Mouse (Mus musculus) neural tube, embryonic 11.5 days (tissue): ENCODE results near the gene Pde8a. TPM values are rescaled to one million over a fixed set of nuclear protein-coding genes. Genes with fewer than 3 reads are reported as not detected.
"Not testable (repeated sequence)": the region's sequence is repeated elsewhere in the genome, so short reads cannot be mapped to it uniquely, and the experiment has no call there.

Source experiments
- ATAC-seq: fragments of 200-750 bp; cut with Nextera tagmentation; 2 replicates; pipeline ENCODE4 v1.8.0; 2017; ENCODE audit warnings: moderate number of reproducible peaks, mild to moderate bottlenecking, moderate TSS enrichment, moderate library complexity; ENCODE audit not compliant: insufficient read depth, low FRiP score, low TSS enrichment
- DNase-seq: peaks from one replicate; pipeline ENCODE4 v3.0.0-alpha.2; 2015; ENCODE audit warnings: low spot score
- H3K27ac ChIP-seq: fragments of 300-500 bp; sonication (generic); 2 replicates; pipeline ENCODE4 v1.5.1; 2014; ENCODE audit warnings: low read depth, mild to moderate bottlenecking, low read length
- H3K27me3 ChIP-seq: fragments of 300-500 bp; sonication (generic); 2 replicates; pipeline ENCODE4 v1.6.1; 2014; ENCODE audit warnings: mild to moderate bottlenecking, low read length, mixed read lengths; ENCODE audit not compliant: control insufficient read depth, insufficient read depth
- H3K36me3 ChIP-seq: fragments of 300-500 bp; sonication (generic); 2 replicates; pipeline ENCODE4 v1.6.1; 2014; ENCODE audit warnings: mild to moderate bottlenecking, low read length, moderate library complexity, mixed read lengths; ENCODE audit not compliant: control insufficient read depth, insufficient read depth
- H3K4me1 ChIP-seq: fragments of 300-500 bp; sonication (generic); 2 replicates; pipeline ENCODE4 v1.6.1; 2014; ENCODE audit warnings: low read length, mixed read lengths; ENCODE audit not compliant: control insufficient read depth, insufficient read depth
- H3K4me2 ChIP-seq: fragments of 300-500 bp; sonication (generic); 2 replicates; pipeline ENCODE4 v1.6.1; 2014; ENCODE audit warnings: low read depth, mild to moderate bottlenecking, moderate library complexity
- H3K4me3 ChIP-seq: fragments of 300-500 bp; sonication (generic); 2 replicates; pipeline ENCODE4 v1.5.1; 2014; ENCODE audit warnings: low read depth, low read length
- H3K9ac ChIP-seq: fragments of 300-500 bp; sonication (generic); 2 replicates; pipeline ENCODE4 v1.6.1; 2014; ENCODE audit warnings: mild to moderate bottlenecking, low read length
- H3K9me3 ChIP-seq: fragments of 300-500 bp; sonication (generic); 2 replicates; pipeline ENCODE4 v1.6.1; 2016; ENCODE audit warnings: low read length; ENCODE audit not compliant: control insufficient read depth
- WGBS: fragments of 180-500 bp; shearing (Covaris S2); extraction: QIAGEN DNeasy Blood & Tissue Kit; methylation state at CpG from one replicate; pipeline ENCODE4 v1.1.7; 2014; 5-methylcytosine and 5-hydroxymethylcytosine counted together
- polyA plus RNA-seq: library from polyadenylated mRNA; unstranded; fragments of >200 nt; fragmentation: Nextera tagmentation; extraction: Ambion mirVana; gene quantifications from 2 replicates; pipeline ENCODE4 v1.2.1, GENCODE M21; 2014

The Pde8a gene
- polyA plus RNA-seq, 1 experiment from 2014 or later = 3.1 TPM

DNA sequence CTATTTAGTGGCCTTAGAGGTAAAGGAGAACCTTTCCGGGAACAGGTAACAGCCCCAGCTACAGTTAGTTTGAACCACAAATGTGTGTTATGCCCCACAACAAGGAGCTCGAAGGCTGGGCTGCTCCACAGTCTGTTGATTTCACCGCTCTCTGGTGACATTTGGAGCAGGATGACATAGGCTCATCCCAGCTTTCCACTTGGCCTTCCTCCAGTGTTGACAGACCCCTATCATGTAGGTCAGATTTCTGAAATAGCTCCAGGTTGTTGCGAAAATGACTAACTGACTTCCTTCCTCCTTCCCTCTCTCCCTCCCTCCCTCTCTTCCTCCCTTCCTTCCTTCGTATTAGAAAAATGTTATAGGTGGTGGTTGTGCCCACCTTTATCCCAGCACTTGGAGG is 14.3 kb upstream of the Pde8a start:
- no peaks in the 10 kb centered on the region for H3K27me3 ChIP-seq
- no peaks in the 10 kb centered on the region for H3K9me3 ChIP-seq
- no peak overlapping the region for H3K4me3 ChIP-seq
- ATAC-seq (no peak), DNase-seq (no peak)
- WGBS = 77% methylated on average over 5 of the region's 5 CpGs
- no peak overlapping the region for H3K9ac ChIP-seq
- H3K4me2 ChIP-seq = no peak overlapping the region
- peaks cover 4% of the 10 kb centered on the region; the same call in 1 of the 2 replicates for H3K4me1 ChIP-seq
- H3K36me3 ChIP-seq = no peaks in the 10 kb centered on the region
- no peak overlapping the region for H3K27ac ChIP-seq

DNA sequence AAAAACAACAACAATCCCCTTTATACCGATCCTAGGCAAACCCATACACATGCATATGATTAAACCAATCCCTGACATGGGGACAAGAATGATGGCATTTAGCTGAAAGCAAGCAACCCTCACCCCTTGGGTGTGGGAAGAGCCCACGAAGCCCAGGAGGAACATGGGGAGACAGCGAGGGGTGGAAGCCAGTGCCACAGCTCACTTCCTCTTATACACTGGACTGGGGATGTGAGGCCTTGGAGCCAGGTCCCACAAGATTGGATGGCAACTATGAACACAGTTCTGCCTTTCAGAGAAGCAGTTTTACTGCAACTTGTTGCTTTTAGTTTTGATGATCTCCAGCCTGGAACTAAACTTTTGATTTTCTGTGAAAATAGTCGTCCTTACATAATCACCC is 13.6 kb upstream of the Pde8a start:
- Histone ChIP-seq H3K4me1 (peaks cover 4% of the 10 kb centered on the region; the same call in 1 of the 2 replicates), H3K27ac (no peak overlapping the region), H3K27me3 (no peaks in the 10 kb centered on the region), H3K9ac (no peak overlapping the region), H3K36me3 (no peaks in the 10 kb centered on the region), H3K4me3 (no peak overlapping the region), H3K4me2 (no peak overlapping the region), H3K9me3 (no peaks in the 10 kb centered on the region)
- no peak for ATAC-seq
- WGBS = 61% methylated on average over 4 of the region's 4 CpGs
- no peak for DNase-seq

DNA sequence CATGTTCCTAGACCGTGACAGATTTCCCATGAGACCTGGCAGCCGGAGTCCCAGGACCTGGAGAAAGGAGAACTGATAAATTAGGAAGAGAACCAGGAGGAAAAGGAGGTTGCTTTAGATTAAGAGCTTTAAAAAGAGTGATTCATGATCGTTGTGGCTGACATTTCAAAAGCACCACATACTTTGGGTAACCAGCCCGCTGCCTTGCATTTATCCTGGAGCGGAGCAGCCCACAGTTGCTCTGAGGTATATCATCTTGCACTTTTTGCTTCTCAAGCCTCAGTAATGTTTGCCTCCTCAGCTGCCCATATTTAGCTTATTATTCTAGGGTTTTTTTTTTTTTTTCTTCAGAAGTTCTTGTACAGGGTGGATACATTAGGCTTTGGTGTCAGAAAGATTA is 11.0 kb upstream of the Pde8a start:
- WGBS = 64% methylated on average over 5 of the region's 5 CpGs
- no peak overlapping the region for H3K4me3 ChIP-seq

DNA sequence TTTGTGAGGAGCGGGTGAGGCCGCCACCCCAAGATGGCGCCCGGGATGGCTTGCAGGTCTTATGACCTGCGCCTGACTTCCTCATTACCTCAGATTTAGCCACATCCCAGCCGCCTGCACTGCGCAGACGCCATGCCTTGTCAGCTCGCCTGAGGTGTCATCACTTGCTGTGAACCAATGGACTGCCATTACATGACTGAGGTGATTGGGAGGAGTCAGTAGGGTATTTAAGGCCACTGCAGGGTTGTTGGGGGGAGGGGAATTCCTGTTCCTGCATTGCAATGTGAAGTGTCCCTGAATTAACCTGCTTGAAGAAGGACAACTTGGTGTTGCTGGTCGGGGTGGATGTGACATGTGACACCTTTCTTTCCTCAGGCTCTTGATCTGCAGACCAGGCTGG is 9.8 kb upstream of the Pde8a start:
- H3K4me2 ChIP-seq, H3K9ac ChIP-seq, ATAC-seq, H3K27ac ChIP-seq, H3K9me3 ChIP-seq, H3K4me1 ChIP-seq, H3K36me3 ChIP-seq, H3K27me3 ChIP-seq, H3K4me3 ChIP-seq, DNase-seq: not testable (repeated sequence)
- 88% methylated on average over 10 of the region's 10 CpGs for WGBS

More for the DNA sequence above, 11.0 kb upstream of the Pde8a start:
- Histone ChIP-seq H3K27me3 (no peaks in the 10 kb centered on the region), H3K9ac (no peak overlapping the region), H3K4me1 (peaks cover 4% of the 10 kb centered on the region; the same call in 1 of the 2 replicates), H3K4me2 (no peak overlapping the region), H3K27ac (no peak overlapping the region), H3K9me3 (no peaks in the 10 kb centered on the region), H3K36me3 (no peaks in the 10 kb centered on the region)
- no peak for ATAC-seq
- DNase-seq = no peak

- Histone ChIP-seq H3K9me3 (no peaks in the 10 kb centered on the region), H3K27me3 (peaks cover 29% of the 10 kb centered on the region), H3K36me3 (no peaks in the 10 kb centered on the region), H3K4me2 (no peak overlapping the region), H3K27ac (no peak overlapping the region), H3K9ac (no peak overlapping the region), H3K4me3 (no peak overlapping the region), H3K4me1 (peaks cover 9% of the 10 kb centered on the region; the same call in 1 of the 2 replicates)
- ATAC-seq (no peak), DNase-seq (peak; percentile 64)
- 15% methylated on average over 6 of the region's 6 CpGs for WGBS
Measured at GRCm38 (mm10) chr7:81208944-81209343, 4.5 kb upstream of the Pde8a start.

DNA sequence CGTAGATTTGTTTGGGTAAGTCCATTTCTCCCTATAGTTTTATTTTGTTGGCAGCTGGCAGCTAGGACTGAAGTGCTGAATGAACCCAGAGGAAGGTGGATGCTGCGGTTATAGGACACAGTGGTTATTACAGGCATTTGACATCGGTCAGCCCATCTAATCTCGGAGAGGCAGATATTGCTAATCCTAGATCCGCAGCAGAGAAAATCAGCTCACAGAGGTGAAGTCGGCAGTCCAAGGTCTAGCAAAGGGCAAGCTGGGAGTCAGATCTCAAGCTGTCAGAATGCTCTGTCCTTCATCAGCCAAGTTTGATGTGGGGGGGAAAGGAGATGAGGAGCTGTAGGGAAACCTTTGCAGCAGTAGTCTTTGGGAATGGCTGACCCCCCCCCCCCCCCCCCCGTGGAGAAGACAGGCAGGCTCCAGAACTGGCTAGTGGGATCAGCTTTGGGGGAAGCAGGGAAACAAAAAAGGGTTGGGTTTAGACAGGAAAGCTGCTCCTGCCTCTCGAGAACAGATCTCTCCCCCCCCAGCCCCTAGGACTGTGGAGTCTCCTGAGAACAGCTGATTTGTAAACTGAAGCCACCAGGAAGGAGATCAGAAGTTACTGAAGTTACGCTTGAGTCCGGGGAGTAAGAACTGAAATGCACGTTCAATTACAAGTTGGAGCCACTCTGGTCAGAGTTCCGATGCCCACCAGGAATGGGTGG is 3.3 kb upstream of the Pde8a start:
- no peaks in the 10 kb centered on the region for H3K9me3 ChIP-seq
- H3K27ac ChIP-seq = no peak overlapping the region
- peaks cover 9% of the 10 kb centered on the region; the same call in 1 of the 2 replicates for H3K4me1 ChIP-seq
- 63% methylated on average over 11 of the region's 12 CpGs for WGBS
- H3K27me3 ChIP-seq = peaks cover 41% of the 10 kb centered on the region
- no peak overlapping the region for H3K4me2 ChIP-seq
- no peak for ATAC-seq
- no peak overlapping the region for H3K4me3 ChIP-seq
- no peak for DNase-seq
- H3K36me3 ChIP-seq = no peaks in the 10 kb centered on the region
- no peak overlapping the region for H3K9ac ChIP-seq

GRCm38 (mm10) chr7:81211760-81212159 is 1.6 kb upstream of the Pde8a start:
- 4% methylated on average over 8 of the region's 8 CpGs for WGBS
- no peak for ATAC-seq
- H3K4me2 ChIP-seq = peak overlapping the region; percentile 60

DNA sequence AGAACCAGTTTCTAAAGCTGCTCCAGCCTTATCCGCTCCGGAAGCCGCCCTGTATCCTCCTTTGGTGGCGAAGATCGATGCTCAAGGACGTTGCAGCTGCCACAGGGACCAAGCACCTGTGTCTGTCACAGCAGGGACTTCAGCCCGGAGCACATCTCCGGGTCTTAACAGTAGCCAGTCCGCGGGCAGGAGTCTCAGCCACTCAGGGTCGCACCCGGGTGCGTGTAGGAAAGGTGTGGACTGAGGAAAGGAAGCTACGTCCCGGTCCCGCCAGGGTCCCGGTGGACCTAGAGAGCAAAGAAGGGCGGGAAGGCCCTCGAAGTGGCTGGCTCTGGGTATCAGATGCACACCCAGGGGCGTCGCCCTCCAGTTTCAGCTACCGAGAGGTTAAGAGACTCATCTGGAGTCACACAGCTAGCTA is 1.1 kb upstream of the Pde8a start:
- WGBS = under 1% methylated on average over 22 of the region's 22 CpGs
- H3K4me1 ChIP-seq = peaks cover 9% of the 10 kb centered on the region; the same call in 1 of the 2 replicates

More at GRCm38 (mm10) chr7:81211760-81212159, 1.6 kb upstream of the Pde8a start:
- H3K4me1 ChIP-seq = peaks cover 9% of the 10 kb centered on the region; the same call in 1 of the 2 replicates
- H3K4me3 ChIP-seq = no peak overlapping the region
- peaks cover 53% of the 10 kb centered on the region for H3K27me3 ChIP-seq
- H3K9me3 ChIP-seq = no peaks in the 10 kb centered on the region
- H3K9ac ChIP-seq = no peak overlapping the region
- H3K36me3 ChIP-seq = no peaks in the 10 kb centered on the region
- DNase-seq = peak; percentile 28
- no peak overlapping the region for H3K27ac ChIP-seq

More for the DNA sequence above, 1.1 kb upstream of the Pde8a start:
- Histone ChIP-seq H3K4me2 (peak overlapping the region; percentile 60), H3K9ac (peak overlapping the region; percentile 29; the same call in 1 of the 2 replicates), H3K36me3 (no peaks in the 10 kb centered on the region), H3K9me3 (no peaks in the 10 kb centered on the region), H3K4me3 (peak overlapping the region; percentile 38), H3K27ac (peak overlapping the region; percentile 39; the same call in 1 of the 2 replicates), H3K27me3 (peaks cover 54% of the 10 kb centered on the region)
- ATAC-seq = peak; percentile 40; the same call in 1 of the 2 replicates
- peak; percentile 56 for DNase-seq
